Mouse (Mus musculus): ENCODE measurements around the gene Krtap4-8. TPM values are rescaled to one million over a fixed set of nuclear protein-coding genes. Genes with fewer than 3 reads are reported as not detected.

The Krtap4-8 gene
- polyA plus RNA-seq, 1 experiment from 2014 or later = not detected

Other genes with a start within 250 kb of the Krtap4-8 start
- gene Krt40, start 237.5 kb downstream of the Krtap4-8 start, polyA plus RNA-seq (2015; fragmentation: Nextera tagmentation; extraction: Ambion mirVana) = not detected in 2 replicates
- gene Krtap3-3, start 229.8 kb downstream of the Krtap4-8 start, polyA plus RNA-seq (2015; fragmentation: Nextera tagmentation; extraction: Ambion mirVana) = not detected in 2 replicates
- not detected in 2 replicates for gene Krtap3-2, start 223.9 kb downstream of the Krtap4-8 start, polyA plus RNA-seq (2015; fragmentation: Nextera tagmentation; extraction: Ambion mirVana)
- not detected in 2 replicates for gene Gm11939, start 221.2 kb downstream of the Krtap4-8 start, polyA plus RNA-seq (2015; fragmentation: Nextera tagmentation; extraction: Ambion mirVana)
- not detected in 2 replicates for gene Krtap3-1, start 214.1 kb downstream of the Krtap4-8 start, polyA plus RNA-seq (2015; fragmentation: Nextera tagmentation; extraction: Ambion mirVana)
- gene Krtap1-5, start 199.7 kb downstream of the Krtap4-8 start, polyA plus RNA-seq (2015; fragmentation: Nextera tagmentation; extraction: Ambion mirVana) = not detected in 2 replicates
- not detected in 2 replicates for gene Krtap1-4, start 197.1 kb downstream of the Krtap4-8 start, polyA plus RNA-seq (2015; fragmentation: Nextera tagmentation; extraction: Ambion mirVana)
- gene Krtap1-3, start 189.4 kb downstream of the Krtap4-8 start, polyA plus RNA-seq (2015; fragmentation: Nextera tagmentation; extraction: Ambion mirVana) = not detected in 2 replicates
- not detected in 2 replicates for gene Krtap9-3, start 182.6 kb downstream of the Krtap4-8 start, polyA plus RNA-seq (2015; fragmentation: Nextera tagmentation; extraction: Ambion mirVana)
- not detected in 2 replicates for gene Gm11938, start 177.4 kb downstream of the Krtap4-8 start, polyA plus RNA-seq (2015; fragmentation: Nextera tagmentation; extraction: Ambion mirVana)
- not detected in 2 replicates for gene Gm11937, start 170.5 kb downstream of the Krtap4-8 start, polyA plus RNA-seq (2015; fragmentation: Nextera tagmentation; extraction: Ambion mirVana)
- gene Krtap2-4, start 165.9 kb downstream of the Krtap4-8 start, polyA plus RNA-seq (2015; fragmentation: Nextera tagmentation; extraction: Ambion mirVana) = not detected in 2 replicates
- gene Gm11562, start 160.3 kb downstream of the Krtap4-8 start, polyA plus RNA-seq (2015; fragmentation: Nextera tagmentation; extraction: Ambion mirVana) = not detected in 2 replicates
- not detected in 2 replicates for gene Krtap4-1, start 152.5 kb downstream of the Krtap4-8 start, polyA plus RNA-seq (2015; fragmentation: Nextera tagmentation; extraction: Ambion mirVana)
- not detected in 2 replicates for gene Krtap4-2, start 145.6 kb downstream of the Krtap4-8 start, polyA plus RNA-seq (2015; fragmentation: Nextera tagmentation; extraction: Ambion mirVana)
- not detected in 2 replicates for gene Krtap4-7, start 136.6 kb downstream of the Krtap4-8 start, polyA plus RNA-seq (2015; fragmentation: Nextera tagmentation; extraction: Ambion mirVana)
- not detected in 2 replicates for gene Gm11555, start 130.5 kb downstream of the Krtap4-8 start, polyA plus RNA-seq (2015; fragmentation: Nextera tagmentation; extraction: Ambion mirVana)
- gene Gm11563, start 121.7 kb downstream of the Krtap4-8 start, polyA plus RNA-seq (2015; fragmentation: Nextera tagmentation; extraction: Ambion mirVana) = not detected in 2 replicates
- not detected in 2 replicates for gene Krtap4-6, start 114.7 kb downstream of the Krtap4-8 start, polyA plus RNA-seq (2015; fragmentation: Nextera tagmentation; extraction: Ambion mirVana)
- gene Gm14190, start 90.0 kb downstream of the Krtap4-8 start, polyA plus RNA-seq (2015; fragmentation: Nextera tagmentation; extraction: Ambion mirVana) = not detected in 2 replicates
- gene Gm14180, start 46.4 kb downstream of the Krtap4-8 start, polyA plus RNA-seq (2015; fragmentation: Nextera tagmentation; extraction: Ambion mirVana) = not detected in 2 replicates
- gene Gm11595, start 7.8 kb downstream of the Krtap4-8 start, polyA plus RNA-seq (2015; fragmentation: Nextera tagmentation; extraction: Ambion mirVana) = not detected in 2 replicates
- not detected in 2 replicates for gene Krtap4-9, start 4.5 kb upstream of the Krtap4-8 start, polyA plus RNA-seq (2015; fragmentation: Nextera tagmentation; extraction: Ambion mirVana)
- not detected in 2 replicates for gene Gm11596, start 12.8 kb upstream of the Krtap4-8 start, polyA plus RNA-seq (2015; fragmentation: Nextera tagmentation; extraction: Ambion mirVana)
- not detected in 2 replicates for gene Gm11569, start 18.2 kb upstream of the Krtap4-8 start, polyA plus RNA-seq (2015; fragmentation: Nextera tagmentation; extraction: Ambion mirVana)
- not detected in 2 replicates for gene Gm11554, start 23.7 kb upstream of the Krtap4-8 start, polyA plus RNA-seq (2015; fragmentation: Nextera tagmentation; extraction: Ambion mirVana)
- not detected in 2 replicates for gene Krtap4-13, start 29.2 kb upstream of the Krtap4-8 start, polyA plus RNA-seq (2015; fragmentation: Nextera tagmentation; extraction: Ambion mirVana)
- gene Gm11564, start 35.0 kb upstream of the Krtap4-8 start, polyA plus RNA-seq (2015; fragmentation: Nextera tagmentation; extraction: Ambion mirVana) = not detected in 2 replicates
- not detected in 2 replicates for gene 2300003K06Rik, start 57.4 kb upstream of the Krtap4-8 start, polyA plus RNA-seq (2015; fragmentation: Nextera tagmentation; extraction: Ambion mirVana)
- gene Krtap4-16, start 70.9 kb upstream of the Krtap4-8 start, polyA plus RNA-seq (2015; fragmentation: Nextera tagmentation; extraction: Ambion mirVana) = not detected in 2 replicates
- not detected in 2 replicates for gene Gm11568, start 77.2 kb upstream of the Krtap4-8 start, polyA plus RNA-seq (2015; fragmentation: Nextera tagmentation; extraction: Ambion mirVana)
- gene Gm11559, start 83.8 kb upstream of the Krtap4-8 start, polyA plus RNA-seq (2015; fragmentation: Nextera tagmentation; extraction: Ambion mirVana) = not detected in 2 replicates
- not detected in 2 replicates for gene Krtap9-1, start 92.7 kb upstream of the Krtap4-8 start, polyA plus RNA-seq (2015; fragmentation: Nextera tagmentation; extraction: Ambion mirVana)
- not detected in 2 replicates for gene Gm11567, start 98.5 kb upstream of the Krtap4-8 start, polyA plus RNA-seq (2015; fragmentation: Nextera tagmentation; extraction: Ambion mirVana)
- not detected in 2 replicates for gene Krtap31-1, start 127.2 kb upstream of the Krtap4-8 start, polyA plus RNA-seq (2015; fragmentation: Nextera tagmentation; extraction: Ambion mirVana)
- gene Gm11565, start 134.0 kb upstream of the Krtap4-8 start, polyA plus RNA-seq (2015; fragmentation: Nextera tagmentation; extraction: Ambion mirVana) = not detected in 2 replicates
- gene Krtap31-2, start 155.6 kb upstream of the Krtap4-8 start, polyA plus RNA-seq (2015; fragmentation: Nextera tagmentation; extraction: Ambion mirVana) = not detected in 2 replicates
- not detected in 2 replicates for gene Krtap9-5, start 167.8 kb upstream of the Krtap4-8 start, polyA plus RNA-seq (2015; fragmentation: Nextera tagmentation; extraction: Ambion mirVana)
- gene Krtap29-1, start 198.3 kb upstream of the Krtap4-8 start, polyA plus RNA-seq (2015; fragmentation: Nextera tagmentation; extraction: Ambion mirVana) = not detected in 2 replicates
- 0.10 TPM in 2 replicates for gene Krtap16-1, start 205.9 kb upstream of the Krtap4-8 start, polyA plus RNA-seq (2015; fragmentation: Nextera tagmentation; extraction: Ambion mirVana)
- gene Krtap17-1, start 213.3 kb upstream of the Krtap4-8 start, polyA plus RNA-seq (2015; fragmentation: Nextera tagmentation; extraction: Ambion mirVana) = 1.2 and 1.5 TPM in 2 replicates
- not detected in 2 replicates for gene Krt33a, start 235.5 kb upstream of the Krtap4-8 start, polyA plus RNA-seq (2015; fragmentation: Nextera tagmentation; extraction: Ambion mirVana)
- gene Krt33b, start 249.2 kb upstream of the Krtap4-8 start, polyA plus RNA-seq (2015; fragmentation: Nextera tagmentation; extraction: Ambion mirVana) = 0.13 TPM in 1 of 2 replicates, not detected in the other

Measured in hindbrain, embryonic 15.5 days (tissue).